Mouse (Mus musculus): ENCODE data around the gene Nptn.

The Nptn gene

GRCm38 (mm10) chr9:58581958-58582540 is at the start of gene Nptn:
Nptn (plus strand) TSS chr9:58582240.
- peak; percentile 97 for DNase-seq (ENCODE audit: low spot score)

GRCm38 (mm10) chr9:58533322-58533721 is 48.7 kb upstream of the Nptn start:
- no peak for DNase-seq (ENCODE audit: low spot score)

GRCm38 (mm10) chr9:58534766-58535165 is 47.3 kb upstream of the Nptn start:
- DNase-seq (ENCODE audit: low spot score): no peak

GRCm38 (mm10) chr9:58535447-58536134 is 46.4 kb upstream of the Nptn start:
- peak; percentile 31 for DNase-seq (ENCODE audit: low spot score)

- no peak for DNase-seq (ENCODE audit: low spot score)
Observed at GRCm38 (mm10) chr9:58537774-58538173, 44.3 kb upstream of the Nptn start.

- no peak for DNase-seq (ENCODE audit: low spot score)
Observed at GRCm38 (mm10) chr9:58539886-58540285, 42.2 kb upstream of the Nptn start.

GRCm38 (mm10) chr9:58541895-58542338 is 40.1 kb upstream of the Nptn start:
- DNase-seq (ENCODE audit: low spot score): peak; percentile 65

GRCm38 (mm10) chr9:58544879-58545324 is 37.1 kb upstream of the Nptn start:
- DNase-seq (ENCODE audit: low spot score): no peak

GRCm38 (mm10) chr9:58545428-58545827 is 36.6 kb upstream of the Nptn start:
- no peak for DNase-seq (ENCODE audit: low spot score)

- DNase-seq (ENCODE audit: low spot score): no peak
Observed at GRCm38 (mm10) chr9:58546630-58547360, 35.2 kb upstream of the Nptn start.

GRCm38 (mm10) chr9:58548897-58549296 is 33.1 kb upstream of the Nptn start:
- DNase-seq (ENCODE audit: low spot score): no peak

- DNase-seq (ENCODE audit: low spot score): no peak
Observed at GRCm38 (mm10) chr9:58549694-58550093, 32.3 kb upstream of the Nptn start.

- no peak for DNase-seq (ENCODE audit: low spot score)
Observed at GRCm38 (mm10) chr9:58550928-58551327, 31.1 kb upstream of the Nptn start.

GRCm38 (mm10) chr9:58552083-58552482 is 30.0 kb upstream of the Nptn start:
- no peak for DNase-seq (ENCODE audit: low spot score)

- DNase-seq (ENCODE audit: low spot score): peak; percentile 19
Observed at GRCm38 (mm10) chr9:58554056-58554907, 27.8 kb upstream of the Nptn start.

- DNase-seq (ENCODE audit: low spot score): peak; percentile 66
Observed at GRCm38 (mm10) chr9:58554908-58555684, 26.9 kb upstream of the Nptn start, which contains the start of gene Cd276. Cd276 (minus strand) TSS chr9:58555437.

- no peak for DNase-seq (ENCODE audit: low spot score)
Observed at GRCm38 (mm10) chr9:58555685-58556414, 26.2 kb upstream of the Nptn start.

GRCm38 (mm10) chr9:58556627-58557026 is 25.4 kb upstream of the Nptn start:
- no peak for DNase-seq (ENCODE audit: low spot score)

GRCm38 (mm10) chr9:58557457-58558455 is 24.3 kb upstream of the Nptn start:
- no peak for DNase-seq (ENCODE audit: low spot score)

All from ovary, postnatal 36 days (tissue).